Mouse (Mus musculus) left cerebral cortex, adult 9 months (tissue): ENCODE measurements around the gene Mien1.

Experiments used
- DNase-seq, 2 experiments: peaks; one replicate each; pipeline ENCODE4 v3.0.0; 2022; ENCODE audit warnings: low spot score in 2 of 2

The Mien1 gene

GRCm38 (mm10) chr11:98438331-98439158 is at the start of gene Mien1:
Gene Mien1, minus strand, starts transcription at chr11:98438991.
- DNase-seq = peak; percentile 84 to 95

GRCm38 (mm10) chr11:98487526-98488040 is 48.8 kb upstream of the Mien1 start:
- no peak for DNase-seq

GRCm38 (mm10) chr11:98485749-98486148 is 47.0 kb upstream of the Mien1 start:
- DNase-seq = no peak

- no peak for DNase-seq
These were observed 43.3 kb upstream of the Mien1 start for GRCm38 (mm10) chr11:98482067-98482466.

GRCm38 (mm10) chr11:98481231-98481630 is 42.4 kb upstream of the Mien1 start:
- no peak for DNase-seq

DNA sequence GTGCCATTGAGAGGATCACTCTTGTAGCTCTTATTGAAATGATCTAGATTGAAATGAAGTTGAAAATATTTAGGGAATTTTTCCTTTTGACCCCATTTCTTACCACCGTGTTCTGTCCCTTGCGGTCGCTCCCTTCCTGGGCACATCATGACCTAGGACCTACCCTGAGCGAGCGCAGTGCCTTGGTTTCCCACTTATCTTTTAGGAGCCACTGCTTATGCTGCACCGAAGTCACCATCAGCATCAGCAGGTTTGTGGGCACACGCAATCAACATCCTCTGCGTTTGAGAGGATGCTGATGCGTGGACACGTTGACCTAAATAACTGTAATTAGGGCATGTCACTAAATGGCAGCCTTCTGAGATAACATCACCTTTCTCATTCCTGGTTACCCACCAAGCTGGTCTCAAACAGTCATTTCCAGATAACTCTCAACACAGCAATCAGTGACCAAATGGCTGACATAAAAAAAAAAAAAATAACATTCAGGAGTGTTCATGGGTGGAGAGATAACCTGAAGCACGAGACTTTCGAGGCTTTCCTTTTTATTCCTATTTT is 41.2 kb upstream of the Mien1 start:
- DNase-seq = no peak

GRCm38 (mm10) chr11:98479026-98479939 is 40.5 kb upstream of the Mien1 start:
- DNase-seq = no peak

- no peak for DNase-seq
These were observed 38.4 kb upstream of the Mien1 start for GRCm38 (mm10) chr11:98477011-98477701.

DNA sequence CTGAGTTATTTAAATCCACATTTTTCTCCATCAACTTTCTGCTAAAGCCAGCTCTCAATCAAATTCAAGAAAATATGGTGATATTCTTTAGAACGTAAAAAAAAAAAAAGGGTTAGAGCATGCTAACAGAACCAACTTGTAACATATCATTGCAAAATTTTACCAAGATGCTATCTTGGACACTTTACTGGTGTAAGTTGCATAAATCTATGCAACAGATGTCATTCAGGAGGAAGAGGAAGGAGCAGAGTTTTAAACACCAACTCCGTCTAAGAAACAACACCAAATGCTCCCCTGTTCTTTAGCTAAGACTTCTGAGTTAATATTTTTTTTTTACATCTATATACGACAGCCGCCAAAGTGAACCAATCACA is 37.6 kb upstream of the Mien1 start:
- no peak for DNase-seq

GRCm38 (mm10) chr11:98475630-98476433 is 37.0 kb upstream of the Mien1 start:
- no peak for DNase-seq

GRCm38 (mm10) chr11:98474967-98475366 is 36.2 kb upstream of the Mien1 start:
- no peak for DNase-seq

- no peak for DNase-seq
These were observed 35.2 kb upstream of the Mien1 start for GRCm38 (mm10) chr11:98473916-98474479.

DNA sequence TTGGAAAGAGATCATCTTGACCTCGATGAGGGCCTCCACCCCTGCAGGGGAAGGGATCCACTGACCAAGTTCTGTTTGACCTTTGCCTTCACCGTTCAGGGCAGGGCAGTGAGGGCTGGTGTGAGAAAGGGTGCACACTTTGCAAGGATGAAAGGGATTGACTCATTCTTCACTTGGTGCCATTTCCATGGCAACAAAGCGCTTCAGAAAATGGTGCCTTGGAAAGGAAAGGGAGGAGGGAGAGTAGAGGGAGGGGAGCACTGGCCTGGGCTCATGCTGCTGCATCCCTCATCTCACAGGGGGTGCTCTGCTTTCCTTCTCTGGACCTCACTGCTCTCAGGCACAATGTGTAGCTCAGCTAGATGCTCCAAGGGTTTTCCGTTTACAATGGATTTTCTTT is 33.9 kb upstream of the Mien1 start:
- DNase-seq = no peak

GRCm38 (mm10) chr11:98470795-98471194 is 32.0 kb upstream of the Mien1 start:
- no peak for DNase-seq

DNA sequence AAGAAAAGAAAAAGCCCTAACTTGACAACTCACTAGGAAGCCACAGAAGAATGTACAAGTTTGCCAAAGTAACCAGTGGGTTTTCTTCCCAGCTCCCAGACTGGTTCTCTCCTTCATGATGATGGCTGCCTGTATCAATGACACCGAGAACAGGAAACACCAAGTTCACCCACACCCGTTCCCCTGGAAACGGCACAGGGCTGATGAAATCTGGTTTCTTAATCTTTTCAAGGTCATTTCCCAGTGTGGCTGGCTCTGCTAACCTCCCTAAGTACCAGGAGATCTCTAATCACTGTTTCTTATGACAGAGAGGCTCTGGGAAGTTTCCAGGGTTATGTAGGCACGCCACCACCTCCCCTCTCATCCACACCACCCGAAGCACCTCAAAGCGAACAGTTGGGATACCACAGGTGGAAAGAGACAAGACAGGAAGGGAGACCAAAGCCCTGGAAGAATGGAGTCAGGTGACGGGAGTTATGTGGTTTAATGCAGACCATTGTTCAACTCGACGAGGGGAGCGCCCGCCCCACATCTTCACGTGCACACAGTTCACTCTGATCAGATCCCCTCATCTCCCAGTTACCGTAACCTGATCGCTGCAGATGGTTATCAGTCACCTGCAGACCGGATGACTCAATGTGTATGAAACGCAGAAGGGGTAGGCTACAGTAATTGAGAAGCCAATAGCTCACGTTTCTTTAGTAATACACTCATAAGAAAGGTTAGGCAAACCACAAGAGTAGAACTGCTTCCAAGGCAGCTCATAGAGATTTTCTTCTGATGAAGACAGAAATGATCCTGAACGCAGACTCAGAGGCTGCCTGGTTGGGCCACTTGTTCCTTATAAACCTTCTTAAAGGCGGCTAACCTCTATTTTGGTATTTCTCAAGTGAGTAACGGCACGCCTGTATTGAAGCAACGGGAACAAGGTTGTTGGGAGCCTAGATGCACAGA is 31.2 kb upstream of the Mien1 start:
- no peak for DNase-seq

DNA sequence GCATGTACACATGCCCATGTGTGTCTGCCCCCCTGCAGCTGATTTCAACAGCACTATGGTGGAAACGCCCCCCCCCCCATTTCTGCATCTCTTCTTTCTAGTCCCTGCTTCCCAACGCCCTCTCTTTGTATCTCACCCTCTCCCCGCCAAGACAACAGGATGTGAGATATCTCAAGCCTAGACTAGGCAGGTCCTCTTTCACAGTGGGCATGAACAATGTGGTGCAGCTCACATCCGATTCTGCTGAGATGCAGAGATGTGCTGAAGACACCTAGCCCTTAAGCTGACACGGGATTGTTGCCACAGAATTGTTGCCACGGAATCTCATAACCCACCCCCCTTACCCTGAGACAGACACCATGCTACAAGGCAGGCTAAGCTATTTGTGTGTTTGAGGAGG is 25.7 kb upstream of the Mien1 start:
- no peak for DNase-seq

DNA sequence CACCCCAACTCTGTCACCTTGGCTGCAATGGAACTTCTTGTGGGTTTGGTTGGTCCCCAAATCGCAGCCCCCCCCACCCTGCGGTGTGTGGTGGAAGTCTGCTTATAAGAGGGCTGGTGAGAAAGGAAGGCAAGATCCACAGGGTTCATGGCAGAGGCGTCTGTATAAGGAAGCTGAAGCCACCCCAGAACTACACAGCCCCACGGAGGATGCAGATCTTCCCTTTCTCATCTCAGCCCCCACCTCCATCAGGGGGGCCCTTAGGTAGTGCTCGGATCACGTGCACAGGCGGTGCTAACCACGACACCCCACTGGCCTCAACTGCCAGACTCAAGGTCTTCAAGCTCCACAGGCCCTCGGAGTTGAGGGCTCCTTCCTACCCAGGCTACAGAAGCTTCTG is 25.1 kb upstream of the Mien1 start:
- no peak for DNase-seq

DNA sequence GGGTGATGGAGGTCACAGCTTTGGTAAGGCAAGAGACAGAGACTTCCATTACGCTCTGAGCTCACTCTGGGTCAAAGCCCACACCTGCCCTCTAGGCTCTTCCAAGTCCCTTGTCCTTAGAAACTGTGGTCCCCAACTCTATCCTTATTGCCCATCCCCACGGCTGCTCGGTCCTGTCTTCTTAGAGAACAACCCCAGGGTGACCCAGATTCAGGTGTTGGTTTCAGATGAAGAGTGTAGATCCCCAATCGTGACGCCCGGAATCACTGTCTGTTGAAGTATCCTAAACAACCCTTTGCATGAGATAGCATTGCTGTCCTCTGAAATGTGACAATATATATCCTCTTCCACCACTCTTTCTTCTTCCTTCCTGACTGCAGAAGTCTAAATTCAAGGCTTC is 23.5 kb upstream of the Mien1 start:
- no peak for DNase-seq

DNA sequence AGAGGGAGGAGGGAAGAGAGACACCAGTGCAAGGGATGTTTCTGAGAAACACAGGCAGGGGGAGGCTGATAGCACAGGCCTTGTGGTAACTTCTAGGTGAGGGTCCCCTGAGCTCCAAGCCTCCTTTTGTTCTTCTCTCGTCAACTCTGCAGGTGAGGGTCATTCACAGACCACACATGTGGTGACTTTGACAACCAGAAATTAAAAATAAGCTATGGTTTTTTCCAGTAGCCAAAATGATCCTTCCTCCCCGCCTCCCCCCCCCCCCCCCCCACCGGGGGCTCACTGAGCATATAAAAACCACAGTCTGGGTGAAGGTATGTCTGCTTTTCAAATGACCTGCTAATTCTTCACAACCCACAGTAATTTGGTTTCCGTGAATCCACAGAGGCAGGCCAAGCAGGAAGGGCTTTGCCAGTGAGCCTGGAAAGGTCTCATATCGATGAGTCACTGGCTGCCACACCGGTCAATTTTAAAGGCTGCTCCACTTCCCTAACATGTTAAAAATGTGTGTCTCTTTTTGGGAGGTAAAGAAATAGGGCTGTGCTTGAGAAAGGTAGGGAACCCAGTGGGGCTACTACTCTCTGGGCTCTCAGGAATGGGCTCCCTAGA is 22.4 kb upstream of the Mien1 start:
- DNase-seq = no peak
